Mouse (Mus musculus) midbrain, embryonic 12.5 days (tissue): Measurements from ENCODE around the gene Hoxc6. TPM values are rescaled to one million over a fixed set of nuclear protein-coding genes. Genes with fewer than 3 reads are reported as not detected.
A peak's percentile ranks its signal among the peaks of the same experiment; 100 is the strongest.

ENCODE experiments used
- ATAC-seq: fragments of 200-750 bp; cut with Nextera tagmentation; 2 replicates; pipeline ENCODE4 v1.8.0; 2017; ENCODE audit warnings: low read depth, moderate TSS enrichment, moderate library complexity; ENCODE audit not compliant: low FRiP score
- H3K27ac ChIP-seq: fragments of 300-500 bp; sonication (generic); replicated peaks from 2 replicates; pipeline ENCODE4 v1.5.1; 2016; ENCODE audit warnings: mild to moderate bottlenecking
- H3K27me3 ChIP-seq: fragments of 300-500 bp; sonication (generic); 2 replicates; pipeline ENCODE4 v1.6.1; 2016; ENCODE audit warnings: mild to moderate bottlenecking
- H3K36me3 ChIP-seq: fragments of 300-500 bp; sonication (generic); 2 replicates; pipeline ENCODE4 v1.6.1; 2016
- H3K4me1 ChIP-seq: fragments of 300-500 bp; sonication (generic); 2 replicates; pipeline ENCODE4 v1.6.1; 2016
- H3K4me2 ChIP-seq: fragments of 300-500 bp; sonication (generic); replicated peaks from 2 replicates; pipeline ENCODE4 v1.6.1; 2016; ENCODE audit warnings: mild to moderate bottlenecking, moderate library complexity
- H3K4me3 ChIP-seq: fragments of 300-500 bp; sonication (generic); 2 replicates; pipeline ENCODE4 v1.5.1; 2016; ENCODE audit warnings: mild to moderate bottlenecking
- H3K9ac ChIP-seq: fragments of 300-500 bp; sonication (generic); replicated peaks from 2 replicates; pipeline ENCODE4 v1.6.1; 2016; ENCODE audit warnings: mild to moderate bottlenecking, moderate library complexity
- H3K9me3 ChIP-seq: fragments of 300-500 bp; sonication (generic); 2 replicates; pipeline ENCODE4 v1.6.1; 2016; ENCODE audit warnings: mild to moderate bottlenecking
- WGBS: fragments of 180-500 bp; shearing (Covaris S2); methylation state at CpG from one replicate; pipeline ENCODE4 v1.1.7; 2016; 5-methylcytosine and 5-hydroxymethylcytosine counted together
- polyA plus RNA-seq: library from polyadenylated mRNA; unstranded; fragments of >200 nt; fragmentation: Nextera tagmentation; extraction: Ambion mirVana; gene quantifications from 2 replicates; pipeline ENCODE4 v1.2.1, GENCODE M21; 2016

Gene Hoxc6
- polyA plus RNA-seq, 1 experiment from 2014 or later: not detected

GRCm38 (mm10) chr15:102963259-102963658 is 34.8 kb upstream of the Hoxc6 start:
- H3K27me3 ChIP-seq: peaks cover 94% of the 10 kb centered on the region
- no peak overlapping the region for H3K4me2 ChIP-seq
- H3K9ac ChIP-seq: no peak overlapping the region
- no peak overlapping the region for H3K27ac ChIP-seq
- no peak for ATAC-seq
- H3K9me3 ChIP-seq: no peaks in the 10 kb centered on the region
- WGBS: under 1% methylated on average over 8 of the region's 8 CpGs
- no peak overlapping the region for H3K4me3 ChIP-seq
- 0 out of 2 replicates have a peak, but pooled peaks cover 6% of the 10 kb centered on the region for H3K4me1 ChIP-seq
- no peaks in the 10 kb centered on the region for H3K36me3 ChIP-seq

- Histone ChIP-seq H3K4me3 (no peak overlapping the region), H3K36me3 (no peaks in the 10 kb centered on the region), H3K27ac (no peak overlapping the region), H3K9ac (no peak overlapping the region), H3K27me3 (peaks cover 95% of the 10 kb centered on the region), H3K4me2 (no peak overlapping the region), H3K4me1 (0 out of 2 replicates have a peak, but pooled peaks cover 6% of the 10 kb centered on the region), H3K9me3 (no peaks in the 10 kb centered on the region)
- 1% methylated on average over 28 of the region's 28 CpGs for WGBS
- no peak for ATAC-seq
These were observed 34.1 kb upstream of the Hoxc6 start for GRCm38 (mm10) chr15:102963671-102964640.

- Histone ChIP-seq H3K27ac (no peak overlapping the region), H3K4me3 (no peak overlapping the region), H3K36me3 (no peaks in the 10 kb centered on the region), H3K9ac (no peak overlapping the region), H3K4me2 (no peak overlapping the region), H3K4me1 (0 out of 2 replicates have a peak, but pooled peaks cover 6% of the 10 kb centered on the region), H3K9me3 (no peaks in the 10 kb centered on the region), H3K27me3 (peaks cover 96% of the 10 kb centered on the region)
- WGBS: 2% methylated on average over 26 of the region's 26 CpGs
- no peak for ATAC-seq
These were observed 32.8 kb upstream of the Hoxc6 start for GRCm38 (mm10) chr15:102965003-102965891.

GRCm38 (mm10) chr15:102965892-102966775 is 31.9 kb upstream of the Hoxc6 start:
- no peak overlapping the region for H3K9ac ChIP-seq
- no peaks in the 10 kb centered on the region for H3K36me3 ChIP-seq
- H3K4me1 ChIP-seq: 0 out of 2 replicates have a peak, but pooled peaks cover 6% of the 10 kb centered on the region
- H3K27ac ChIP-seq: no peak overlapping the region
- peak; percentile 47 for ATAC-seq
- no peaks in the 10 kb centered on the region for H3K9me3 ChIP-seq
- WGBS: 1% methylated on average over 29 of the region's 30 CpGs
- peak overlapping the region; percentile 35 for H3K4me2 ChIP-seq
- H3K27me3 ChIP-seq: peaks cover 96% of the 10 kb centered on the region
- H3K4me3 ChIP-seq: peak overlapping the region; percentile 10; the same call in 1 of the 2 replicates

GRCm38 (mm10) chr15:102966776-102967311 is 31.2 kb upstream of the Hoxc6 start, which contains the start of gene Hoxc10:
Gene Hoxc10, plus strand, starts transcription at chr15:102966796.
- Histone ChIP-seq H3K27me3 (peaks cover 95% of the 10 kb centered on the region), H3K9me3 (no peaks in the 10 kb centered on the region), H3K27ac (no peak within 1 kb of the TSS), H3K36me3 (no peaks in the 10 kb centered on the region), H3K9ac (no peak within 1 kb of the TSS), H3K4me2 (peak within 1 kb of the TSS; percentile 35), H3K4me1 (0 out of 2 replicates have a peak, but pooled peaks cover 6% of the 10 kb centered on the region), H3K4me3 (peak within 1 kb of the TSS; percentile 10; the same call in 1 of the 2 replicates)
- no peak; the same call in 1 of the 2 replicates for ATAC-seq
- WGBS: 2% methylated on average over 27 of the region's 27 CpGs

- Histone ChIP-seq H3K36me3 (no peaks in the 10 kb centered on the region), H3K27ac (no peak within 1 kb of the TSS), H3K4me2 (peak within 1 kb of the TSS; percentile 35), H3K4me3 (peak within 1 kb of the TSS; percentile 10; the same call in 1 of the 2 replicates), H3K9me3 (no peaks in the 10 kb centered on the region), H3K4me1 (0 out of 2 replicates have a peak, but pooled peaks cover 6% of the 10 kb centered on the region), H3K9ac (no peak within 1 kb of the TSS), H3K27me3 (peaks cover 97% of the 10 kb centered on the region)
- 2% methylated on average over 12 of the region's 12 CpGs for WGBS
- ATAC-seq: no peak
These were observed 30.8 kb upstream of the Hoxc6 start, which contains the start of gene Hoxc5 for GRCm38 (mm10) chr15:102967312-102967510. Gene Hoxc5, plus strand, starts transcription at chr15:102967443.

- Histone ChIP-seq H3K9me3 (no peaks in the 10 kb centered on the region), H3K9ac (no peak overlapping the region), H3K36me3 (no peaks in the 10 kb centered on the region), H3K4me1 (0 out of 2 replicates have a peak, but pooled peaks cover 6% of the 10 kb centered on the region), H3K4me3 (no peak overlapping the region), H3K4me2 (no peak overlapping the region), H3K27ac (no peak overlapping the region), H3K27me3 (peaks cover 97% of the 10 kb centered on the region)
- WGBS: 2% methylated on average over 34 of the region's 34 CpGs
- ATAC-seq: no peak
These were observed 30.3 kb upstream of the Hoxc6 start for GRCm38 (mm10) chr15:102967511-102968397.

GRCm38 (mm10) chr15:102969296-102969695 is 28.8 kb upstream of the Hoxc6 start:
- H3K4me3 ChIP-seq: no peak overlapping the region
- H3K36me3 ChIP-seq: no peaks in the 10 kb centered on the region
- H3K4me1 ChIP-seq: 0 out of 2 replicates have a peak, but pooled peaks cover 6% of the 10 kb centered on the region
- ATAC-seq: no peak
- peaks cover 98% of the 10 kb centered on the region for H3K27me3 ChIP-seq
- no peak overlapping the region for H3K9ac ChIP-seq
- no peak overlapping the region for H3K4me2 ChIP-seq
- no peaks in the 10 kb centered on the region for H3K9me3 ChIP-seq
- no peak overlapping the region for H3K27ac ChIP-seq
- WGBS: 26% methylated on average over 1 of the region's 1 CpGs

GRCm38 (mm10) chr15:102970740-102971139 is 27.3 kb upstream of the Hoxc6 start:
- 0 out of 2 replicates have a peak, but pooled peaks cover 6% of the 10 kb centered on the region for H3K4me1 ChIP-seq
- no peak for ATAC-seq
- H3K4me2 ChIP-seq: no peak overlapping the region
- no peak overlapping the region for H3K4me3 ChIP-seq
- H3K36me3 ChIP-seq: no peaks in the 10 kb centered on the region
- H3K9ac ChIP-seq: no peak overlapping the region
- no peaks in the 10 kb centered on the region for H3K9me3 ChIP-seq
- H3K27ac ChIP-seq: no peak overlapping the region
- H3K27me3 ChIP-seq: peaks cover 98% of the 10 kb centered on the region
- WGBS: 2% methylated on average over 12 of the region's 12 CpGs

GRCm38 (mm10) chr15:102972254-102972653 is 25.8 kb upstream of the Hoxc6 start:
- no peaks in the 10 kb centered on the region for H3K4me1 ChIP-seq
- no peak overlapping the region for H3K9ac ChIP-seq
- WGBS: under 1% methylated on average over 21 of the region's 21 CpGs
- no peaks in the 10 kb centered on the region for H3K9me3 ChIP-seq
- no peak overlapping the region for H3K4me3 ChIP-seq
- H3K27me3 ChIP-seq: peaks cover 98% of the 10 kb centered on the region
- H3K36me3 ChIP-seq: no peaks in the 10 kb centered on the region
- no peak for ATAC-seq
- no peak overlapping the region for H3K4me2 ChIP-seq
- H3K27ac ChIP-seq: no peak overlapping the region
